Mouse (Mus musculus) embryonic facial prominence, embryonic 11.5 days (tissue): ENCODE data around the gene Ofd1. TPM values are rescaled to one million over a fixed set of nuclear protein-coding genes. Genes with fewer than 3 reads are reported as not detected.
A peak's percentile ranks its signal among the peaks of the same experiment; 100 is the strongest.

Source experiments
- ATAC-seq: fragments of 200-750 bp; cut with Nextera tagmentation; replicated peaks from 2 replicates; pipeline ENCODE4 v1.8.0; 2017; ENCODE audit warnings: low read depth; ENCODE audit not compliant: insufficient number of reproducible peaks, low FRiP score, low TSS enrichment
- DNase-seq: peaks from one replicate; pipeline ENCODE4 v3.0.0-alpha.2; 2015; ENCODE audit warnings: low spot score
- H3K27ac ChIP-seq: fragments of 300-500 bp; sonication (generic); replicated peaks from 2 replicates; pipeline ENCODE4 v1.5.1; 2014; ENCODE audit warnings: mild to moderate bottlenecking, low read depth, low read length, control low read depth
- H3K27me3 ChIP-seq: fragments of 300-500 bp; sonication (generic); 2 replicates; pipeline ENCODE4 v1.6.1; 2014; ENCODE audit warnings: mild to moderate bottlenecking, low read length, moderate library complexity, mixed read lengths; ENCODE audit not compliant: control insufficient read depth, insufficient read depth
- H3K36me3 ChIP-seq: fragments of 300-500 bp; sonication (generic); replicated peaks from 2 replicates; pipeline ENCODE4 v1.6.1; 2014; ENCODE audit warnings: low read depth, mild to moderate bottlenecking, low read length, moderate library complexity, mixed read lengths; ENCODE audit not compliant: control insufficient read depth, insufficient read depth
- H3K4me1 ChIP-seq: fragments of 300-500 bp; sonication (generic); 2 replicates; pipeline ENCODE4 v1.6.1; 2014; ENCODE audit warnings: low read length, mixed read lengths; ENCODE audit not compliant: control insufficient read depth, insufficient read depth
- H3K4me2 ChIP-seq: fragments of 300-500 bp; sonication (generic); 2 replicates; pipeline ENCODE4 v1.6.1; 2014; ENCODE audit warnings: low read depth, mild to moderate bottlenecking, control low read depth, low read length, moderate library complexity
- H3K4me3 ChIP-seq: fragments of 300-500 bp; sonication (generic); 2 replicates; pipeline ENCODE4 v1.5.1; 2014; ENCODE audit warnings: low read depth, low read length, control low read depth
- H3K9ac ChIP-seq: fragments of 300-500 bp; sonication (generic); replicated peaks from 2 replicates; pipeline ENCODE4 v1.6.1; 2014; ENCODE audit warnings: mild to moderate bottlenecking, control low read depth, low read length
- H3K9me3 ChIP-seq: fragments of 300-500 bp; sonication (generic); replicated peaks from 2 replicates; pipeline ENCODE4 v1.6.1; 2016; ENCODE audit warnings: mild to moderate bottlenecking, low read length, inconsistent platforms, mixed read lengths; ENCODE audit not compliant: control insufficient read depth
- WGBS: fragments of 180-500 bp; shearing (Covaris S2); extraction: QIAGEN DNeasy Blood & Tissue Kit; methylation state at CpG from one replicate; pipeline ENCODE4 v1.1.7; 2014; 5-methylcytosine and 5-hydroxymethylcytosine counted together
- polyA plus RNA-seq: library from polyadenylated mRNA; unstranded; fragments of >200 nt; fragmentation: Nextera tagmentation; extraction: Ambion mirVana; gene quantifications from 2 replicates; pipeline ENCODE4 v1.2.1, GENCODE M21; 2014

The Ofd1 gene
- 8.2 and 9.8 TPM in 2 replicates for polyA plus RNA-seq

DNA sequence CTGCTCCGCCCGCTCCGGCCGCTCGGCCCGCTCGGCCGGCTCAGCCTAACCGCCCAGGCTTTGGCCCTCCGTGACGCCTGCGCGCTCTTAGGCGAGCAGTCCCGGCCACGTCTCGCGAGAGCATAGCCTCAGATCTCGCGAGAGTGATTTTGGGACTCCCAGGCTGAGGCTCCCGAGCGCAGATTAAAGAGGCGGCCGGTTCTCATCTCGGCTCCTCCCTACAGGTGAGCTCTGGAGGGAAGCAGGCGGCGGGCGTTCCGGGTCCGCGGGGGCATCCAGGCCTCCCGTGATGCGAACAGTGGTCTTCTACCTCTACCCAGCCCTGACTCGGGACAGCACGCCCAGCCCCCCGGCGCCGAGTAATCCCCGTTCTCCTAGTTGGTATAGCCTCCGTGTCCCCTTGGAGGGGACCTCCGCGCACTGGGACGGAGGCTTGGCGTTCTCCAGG lies at the start of gene Ofd1:
Gene Ofd1 (minus strand): TSS at position 89 of the 448 bp plus-strand sequence.
- H3K4me2 ChIP-seq, result peak within 1 kb of the TSS; percentile 52
- DNase-seq, result peak; percentile 93
- H3K9me3 ChIP-seq, result no peaks in the 10 kb centered on the region
- no peaks in the 10 kb centered on the region for H3K4me1 ChIP-seq
- peak within 1 kb of the TSS; percentile 52 for H3K4me3 ChIP-seq
- H3K36me3 ChIP-seq, result no peaks in the 10 kb centered on the region
- 12% methylated on average over 38 of the region's 44 CpGs for WGBS
- peak within 1 kb of the TSS; percentile 52; the same call in 1 of the 2 replicates for H3K27ac ChIP-seq
- peaks cover 9% of the 10 kb centered on the region for H3K27me3 ChIP-seq
- ATAC-seq, result peak; percentile 98
- peak within 1 kb of the TSS; percentile 75 for H3K9ac ChIP-seq

DNA sequence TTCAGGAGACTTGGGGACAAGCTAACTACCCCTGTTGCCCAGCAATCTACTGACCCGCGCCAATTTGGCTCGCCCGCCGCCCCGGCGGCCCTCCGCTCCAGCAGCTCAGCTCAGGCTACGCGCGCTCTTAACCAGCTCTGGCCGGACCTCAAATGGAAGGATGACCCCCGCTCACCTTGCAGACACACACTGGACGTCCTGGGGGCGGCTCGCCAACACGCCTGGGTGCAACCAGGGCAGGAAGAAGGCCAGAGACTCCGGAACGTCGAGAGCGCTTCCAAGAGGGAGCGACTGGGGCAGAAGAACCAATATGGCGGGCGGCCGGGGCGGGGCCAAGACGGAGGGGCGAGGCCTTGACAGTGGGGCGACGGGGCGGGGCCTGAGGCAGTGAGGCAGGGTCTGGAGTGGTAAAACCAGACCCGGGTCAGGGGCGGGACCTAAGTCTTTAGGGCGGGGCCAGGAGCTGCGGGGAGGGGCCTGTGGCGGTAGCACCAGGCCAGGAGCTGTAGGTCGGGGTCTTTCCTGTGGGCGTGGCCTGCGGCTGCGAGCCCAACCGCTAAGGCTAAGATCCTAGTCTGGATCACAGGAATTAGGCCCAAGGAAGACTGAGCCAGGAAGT lies 39.0 kb upstream of the Ofd1 start, which contains the start of gene Rab9:
Gene Rab9 (minus strand): TSS at position 503 of the 619 bp plus-strand sequence.
- no peak within 1 kb of the TSS; the same call in 1 of the 2 replicates for H3K27ac ChIP-seq
- H3K4me3 ChIP-seq, result peak within 1 kb of the TSS; percentile 52
- no peaks in the 10 kb centered on the region for H3K4me1 ChIP-seq
- H3K36me3 ChIP-seq, result no peaks in the 10 kb centered on the region
- ATAC-seq (peak; percentile 98), DNase-seq (peak; percentile 94)
- peak within 1 kb of the TSS; percentile 50 for H3K4me2 ChIP-seq
- H3K9ac ChIP-seq, result peak within 1 kb of the TSS; percentile 77
- no peaks in the 10 kb centered on the region for H3K9me3 ChIP-seq
- 17% methylated on average over 34 of the region's 41 CpGs for WGBS
- no peaks in the 10 kb centered on the region; the same call in 1 of the 2 replicates for H3K27me3 ChIP-seq

DNA sequence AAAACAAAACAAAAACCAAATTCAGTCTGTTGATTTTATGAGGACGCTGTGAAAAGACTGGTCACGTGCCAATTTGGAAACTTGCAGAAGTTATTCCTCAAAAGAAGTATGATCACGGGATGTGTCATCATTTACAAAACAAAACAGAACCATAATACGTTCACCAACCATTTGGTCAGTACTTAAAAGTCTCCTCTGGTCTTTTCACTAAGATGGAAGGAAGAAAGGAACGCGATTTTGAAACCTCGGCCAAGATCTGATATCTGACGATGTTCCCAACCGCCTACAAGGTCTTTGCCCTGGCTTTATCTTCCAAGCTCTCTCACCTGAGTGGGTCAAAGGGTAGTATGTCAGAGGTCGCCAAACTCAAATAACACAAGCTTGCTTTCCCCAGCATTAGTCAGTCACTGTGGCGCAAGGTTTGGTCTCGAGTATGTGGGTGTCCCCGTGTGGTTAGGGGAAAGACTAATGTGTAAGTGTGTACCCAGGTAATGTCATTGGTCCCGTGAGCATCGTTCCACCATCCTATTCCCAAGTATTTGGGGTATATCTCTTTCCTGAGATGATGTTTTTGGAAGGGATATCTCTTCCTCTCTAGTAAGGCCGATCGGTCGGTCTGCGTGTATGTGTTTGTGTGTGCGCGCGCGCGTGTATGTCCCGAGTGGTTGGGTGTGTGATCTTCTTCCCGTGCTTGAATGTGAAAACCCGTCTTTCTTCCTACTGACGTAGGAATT lies 38.3 kb upstream of the Ofd1 start:
- no peaks in the 10 kb centered on the region; the same call in 1 of the 2 replicates for H3K27me3 ChIP-seq
- ATAC-seq (peak; percentile 7; the same call in 1 of the 2 replicates), DNase-seq (peak; percentile 11)
- no peaks in the 10 kb centered on the region for H3K9me3 ChIP-seq
- no peaks in the 10 kb centered on the region for H3K36me3 ChIP-seq
- H3K4me1 ChIP-seq, result no peaks in the 10 kb centered on the region
- H3K27ac ChIP-seq, result no peak overlapping the region
- WGBS, result 25% methylated on average over 28 of the region's 28 CpGs
- peak overlapping the region; percentile 52 for H3K4me3 ChIP-seq
- H3K4me2 ChIP-seq, result peak overlapping the region; percentile 50
- H3K9ac ChIP-seq, result peak overlapping the region; percentile 77

DNA sequence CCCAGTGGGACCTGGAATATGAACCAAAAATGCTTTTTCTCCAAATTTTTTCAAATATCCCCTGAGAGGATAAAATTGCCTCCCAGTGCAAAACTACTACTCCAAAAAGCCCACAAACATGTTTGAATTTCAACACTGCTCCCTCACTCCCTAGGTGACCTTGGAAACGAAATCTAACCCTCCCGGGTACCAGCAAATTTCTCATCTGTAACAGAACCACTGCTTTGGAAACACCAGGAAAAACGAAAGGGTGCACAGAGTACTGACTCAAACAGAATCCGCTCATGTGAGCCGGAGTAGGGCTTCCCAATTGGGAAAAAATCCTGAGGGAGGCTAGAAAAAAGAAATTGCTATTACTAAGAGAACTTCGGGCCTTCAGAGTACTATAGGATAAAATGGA lies 36.9 kb upstream of the Ofd1 start:
- 61% methylated on average over 6 of the region's 6 CpGs for WGBS

DNA sequence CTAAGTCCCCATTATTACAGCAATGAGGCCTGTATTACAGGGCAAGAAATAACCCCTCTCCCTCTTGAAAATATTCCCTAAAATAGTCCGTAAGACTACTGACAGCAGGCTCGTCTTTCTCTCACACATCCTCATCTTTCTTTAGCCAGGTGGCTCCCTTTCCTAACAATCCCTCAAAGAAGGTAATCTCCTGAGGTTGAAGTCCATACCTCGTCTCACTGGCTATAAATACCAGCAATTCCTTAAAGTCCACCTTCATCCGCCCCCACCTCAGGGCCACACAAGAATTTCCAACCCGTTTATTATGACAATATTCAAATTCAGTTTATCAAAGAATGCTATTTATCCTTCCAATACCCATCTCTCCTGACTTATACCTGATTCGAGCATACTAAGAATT lies 32.1 kb upstream of the Ofd1 start:
- H3K27me3 ChIP-seq, result no peaks in the 10 kb centered on the region; the same call in 1 of the 2 replicates
- no peak overlapping the region for H3K4me2 ChIP-seq
- no peaks in the 10 kb centered on the region for H3K9me3 ChIP-seq
- WGBS, result 85% methylated on average over 6 of the region's 6 CpGs
- no peaks in the 10 kb centered on the region for H3K4me1 ChIP-seq
- H3K27ac ChIP-seq, result no peak overlapping the region
- no peak overlapping the region for H3K4me3 ChIP-seq
- ATAC-seq (no peak), DNase-seq (no peak)
- no peak overlapping the region for H3K9ac ChIP-seq
- H3K36me3 ChIP-seq, result no peaks in the 10 kb centered on the region

More for the DNA sequence above, 36.9 kb upstream of the Ofd1 start:
- Histone ChIP-seq H3K9ac (no peak overlapping the region), H3K4me1 (no peaks in the 10 kb centered on the region), H3K4me2 (no peak overlapping the region), H3K9me3 (no peaks in the 10 kb centered on the region), H3K27ac (no peak overlapping the region), H3K36me3 (no peaks in the 10 kb centered on the region), H3K27me3 (no peaks in the 10 kb centered on the region; the same call in 1 of the 2 replicates), H3K4me3 (no peak overlapping the region)
- DNase-seq (no peak), ATAC-seq (no peak)

DNA sequence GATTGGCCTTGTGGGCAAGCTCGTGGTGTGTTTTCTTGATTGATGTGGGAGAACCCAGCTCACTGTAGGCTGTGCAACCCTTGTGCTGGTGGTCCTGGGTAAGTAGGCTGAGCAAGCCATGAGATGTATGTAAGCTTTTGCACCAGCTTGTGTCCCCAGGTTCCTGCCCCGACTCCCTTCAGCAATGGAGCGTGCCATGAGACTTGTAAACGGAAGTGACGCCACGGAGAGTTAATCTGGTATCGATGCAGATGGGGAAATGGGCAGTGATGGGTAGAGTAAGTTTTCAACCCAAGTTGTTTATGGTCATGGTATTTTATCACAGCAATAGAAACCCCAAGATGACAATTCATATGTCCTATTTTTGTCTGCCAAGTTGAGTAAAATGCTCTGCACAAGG lies 27.8 kb upstream of the Ofd1 start:
- Histone ChIP-seq H3K36me3 (no peaks in the 10 kb centered on the region), H3K9ac (no peak overlapping the region), H3K9me3 (no peaks in the 10 kb centered on the region), H3K27me3 (no peaks in the 10 kb centered on the region), H3K4me1 (no peaks in the 10 kb centered on the region), H3K4me2 (no peak overlapping the region), H3K4me3 (no peak overlapping the region), H3K27ac (no peak overlapping the region)
- DNase-seq (no peak), ATAC-seq (no peak)
- WGBS, result 92% methylated on average over 7 of the region's 7 CpGs

DNA sequence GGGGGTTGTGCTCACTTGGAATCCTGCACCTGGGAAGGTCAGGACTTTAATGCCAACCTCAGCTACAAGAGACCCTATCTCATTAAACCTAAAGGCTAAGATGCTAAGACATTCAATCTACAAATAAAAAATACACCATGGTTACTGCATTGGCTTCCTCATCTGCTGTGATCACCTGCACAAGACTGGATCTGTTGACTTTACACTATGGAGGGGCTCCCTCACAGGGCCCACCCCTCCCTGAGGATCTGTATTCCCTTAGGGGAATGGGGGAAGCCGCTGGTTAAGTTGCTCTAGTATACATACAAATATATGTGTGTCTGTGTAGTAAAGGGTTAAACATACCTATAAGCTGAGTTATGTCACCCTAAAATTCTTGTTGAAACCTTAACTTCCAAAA lies 15.0 kb upstream of the Ofd1 start:
- H3K4me1 ChIP-seq, result no peaks in the 10 kb centered on the region
- no peak for DNase-seq
- no peak overlapping the region for H3K27ac ChIP-seq
- no peak for ATAC-seq
- H3K4me3 ChIP-seq, result no peak overlapping the region
- H3K9ac ChIP-seq, result no peak overlapping the region
- H3K36me3 ChIP-seq, result no peaks in the 10 kb centered on the region
- WGBS, result 95% methylated on average over 1 of the region's 1 CpGs
- H3K27me3 ChIP-seq, result no peaks in the 10 kb centered on the region; the same call in 1 of the 2 replicates
- H3K4me2 ChIP-seq, result no peak overlapping the region
- H3K9me3 ChIP-seq, result no peaks in the 10 kb centered on the region

DNA sequence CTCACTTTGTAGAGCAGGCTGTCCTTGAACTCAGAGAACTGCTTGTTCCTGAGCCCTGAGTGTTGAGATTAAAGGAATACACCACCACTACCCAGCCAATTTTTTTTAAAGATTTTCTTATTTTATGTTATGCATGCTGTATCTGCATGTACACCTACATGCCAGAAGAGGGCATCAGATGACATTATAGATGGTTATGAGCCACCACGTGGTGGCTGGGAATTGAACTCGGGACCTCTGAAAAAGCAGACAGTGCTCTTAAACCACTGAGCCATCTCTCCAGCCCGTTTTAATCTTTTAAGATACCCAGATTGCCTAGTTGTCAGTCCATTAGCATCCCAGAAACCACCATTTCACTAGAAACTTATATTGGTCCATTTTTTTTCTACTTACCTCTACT lies 13.8 kb upstream of the Ofd1 start:
- no peaks in the 10 kb centered on the region; the same call in 1 of the 2 replicates for H3K27me3 ChIP-seq
- WGBS, result 76% methylated on average over 3 of the region's 3 CpGs
- H3K36me3 ChIP-seq, result no peaks in the 10 kb centered on the region
- H3K27ac ChIP-seq, result no peak overlapping the region
- no peak overlapping the region for H3K4me2 ChIP-seq
- DNase-seq (no peak), ATAC-seq (no peak)
- H3K4me1 ChIP-seq, result no peaks in the 10 kb centered on the region
- H3K9me3 ChIP-seq, result no peaks in the 10 kb centered on the region
- H3K9ac ChIP-seq, result no peak overlapping the region
- H3K4me3 ChIP-seq, result no peak overlapping the region
